Comparison of ENCODE assay signal across 16 mouse cellular contexts in genomic region chr14:47805202-47805601, GRCm38 (mm10).
A peak's percentile ranks its signal among the peaks of the same experiment; 100 is the strongest.
DNase-seq lines count a peak whose midpoint lies in the region; ATAC-seq and TF ChIP-seq lines count a peak whose summit lies in the region.
"Had no signal": no experiment of that assay in that cellular context is flagged by ENCODE, and none has a peak within 500 bp of the region (broad histone marks: within the 10 kb centered on the region; RNA-seq: fewer than 3 reads in every experiment).

No protein-coding gene starts in this region.

- peaks cover 37% of the 10 kb centered on the region for H3K4me1 ChIP-seq in forebrain, embryonic 10.5 days
- H3K4me1 ChIP-seq in forebrain, embryonic 14.5 days (ENCODE audit: control insufficient read depth, insufficient read depth, low read length), result peaks cover 23% of the 10 kb centered on the region
- 0 out of 2 replicates have a peak, but pooled peaks cover 3% of the 10 kb centered on the region for H3K4me1 ChIP-seq in kidney, postnatal 0 days (replicated peaks; ENCODE audit: insufficient read depth, low read length)
- H3K4me1 ChIP-seq in limb, embryonic 12.5 days (replicated peaks), result peaks cover 24% of the 10 kb centered on the region

- 93% methylated on average over 1 of the region's 1 CpGs for WGBS in forebrain, embryonic 10.5 days
- WGBS in forebrain, embryonic 14.5 days, result 100% methylated on average over 1 of the region's 1 CpGs
- WGBS in kidney, postnatal 0 days, result 61% methylated on average over 1 of the region's 1 CpGs
- WGBS in limb, embryonic 12.5 days, result 60% methylated on average over 1 of the region's 1 CpGs

- H3K9ac ChIP-seq in forebrain, embryonic 14.5 days (ENCODE audit: low read length), result no peak overlapping the region
- H3K9ac ChIP-seq in kidney, postnatal 0 days (ENCODE audit: low read depth, low read length), result no peak overlapping the region
- H3K9ac ChIP-seq in limb, embryonic 12.5 days (replicated peaks), result no peak overlapping the region
- H3K9ac ChIP-seq: forebrain, postnatal 0 days; lung, embryonic 14.5 days had no signal

- H3K4me3 ChIP-seq in forebrain, embryonic 10.5 days, result no peak overlapping the region
- H3K4me3 ChIP-seq in forebrain, embryonic 14.5 days (ENCODE audit: low read depth, low read length), result no peak overlapping the region
- H3K4me3 ChIP-seq in kidney, postnatal 0 days (replicated peaks; ENCODE audit: low read depth, low read length), result no peak overlapping the region
- H3K4me3 ChIP-seq in limb, embryonic 12.5 days (replicated peaks), result no peak overlapping the region
- H3K4me3 ChIP-seq: heart, adult 2 months had no signal

- peaks cover 7% of the 10 kb centered on the region; the same call in 1 of the 2 replicates for H3K27me3 ChIP-seq in forebrain, embryonic 10.5 days (ENCODE audit: poor library complexity, severe bottlenecking)
- H3K27me3 ChIP-seq in forebrain, embryonic 14.5 days (replicated peaks; ENCODE audit: control insufficient read depth, insufficient read depth, low read length), result no peaks in the 10 kb centered on the region
- no peaks in the 10 kb centered on the region for H3K27me3 ChIP-seq in kidney, postnatal 0 days (ENCODE audit: insufficient read depth, low read length)
- H3K27me3 ChIP-seq in limb, embryonic 12.5 days, result no peaks in the 10 kb centered on the region

- no peak for DNase-seq in forebrain, embryonic 10.5 days (ENCODE audit: extremely low spot score, low spot score)
- DNase-seq in forebrain, embryonic 14.5 days (ENCODE audit: low spot score), result no peak
- DNase-seq in kidney, postnatal 0 days (ENCODE audit: low spot score), result peak; percentile 61
- DNase-seq in kidney, adult 11 months, result no peak
- DNase-seq in R1 (ENCODE audit: low read depth, low spot score), result peak; percentile 19
- DNase-seq in natural killer cell, adult 2 months (ENCODE audit: low spot score in 2 of 2), result no peak
- DNase-seq in adrenal gland, postnatal 4 days (ENCODE audit: low spot score in 2 of 2), result no peak
- DNase-seq: adrenal gland, adult 8-10 months; cerebellum, postnatal 14 days; heart, adult 2 months; heart, postnatal 10 days; right cerebral cortex, adult 18-20 months had no signal

- no peak for TF ChIP-seq CTCF in kidney, postnatal 0 days (IDR thresholded peaks at IDR 0.05; ENCODE audit: low read depth)

- H3K9me3 ChIP-seq in forebrain, embryonic 10.5 days, result no peaks in the 10 kb centered on the region
- no peaks in the 10 kb centered on the region for H3K9me3 ChIP-seq in forebrain, embryonic 14.5 days (replicated peaks; ENCODE audit: control insufficient read depth, low read length)
- H3K9me3 ChIP-seq in kidney, postnatal 0 days (replicated peaks; ENCODE audit: low read length), result no peaks in the 10 kb centered on the region
- H3K9me3 ChIP-seq in limb, embryonic 12.5 days, result no peaks in the 10 kb centered on the region

- H3K27ac ChIP-seq in forebrain, embryonic 10.5 days, result peak overlapping the region; percentile 72; the same call in 1 of the 2 replicates
- H3K27ac ChIP-seq in forebrain, embryonic 14.5 days (ENCODE audit: low read depth, low read length), result no peak overlapping the region
- no peak overlapping the region for H3K27ac ChIP-seq in kidney, postnatal 0 days
- no peak overlapping the region for H3K27ac ChIP-seq in limb, embryonic 12.5 days
- H3K27ac ChIP-seq: heart, adult 2 months had no signal

- ATAC-seq in forebrain, embryonic 14.5 days, result no peak
- ATAC-seq in kidney, postnatal 0 days (replicated peaks; ENCODE audit: low FRiP score, low read depth), result peak; percentile 54; the same call in 1 of the 2 replicates
- peak; percentile 50; the same call in 1 of the 2 replicates for ATAC-seq in limb, embryonic 12.5 days (ENCODE audit: insufficient number of reproducible peaks, insufficient read depth, low FRiP score, low TSS enrichment, low read depth)
- ATAC-seq: intestine, postnatal 0 days had no signal

- H3K36me3 ChIP-seq in forebrain, embryonic 10.5 days (replicated peaks), result no peaks in the 10 kb centered on the region
- H3K36me3 ChIP-seq in forebrain, embryonic 14.5 days (ENCODE audit: control insufficient read depth, insufficient read depth, low read length), result no peaks in the 10 kb centered on the region
- no peaks in the 10 kb centered on the region for H3K36me3 ChIP-seq in kidney, postnatal 0 days (ENCODE audit: insufficient read depth, low read length)
- H3K36me3 ChIP-seq in limb, embryonic 12.5 days, result no peaks in the 10 kb centered on the region

- no peak overlapping the region for H3K4me2 ChIP-seq in forebrain, embryonic 14.5 days (ENCODE audit: low read length)
- no peak overlapping the region for H3K4me2 ChIP-seq in kidney, postnatal 0 days (ENCODE audit: low read length)
- H3K4me2 ChIP-seq in limb, embryonic 12.5 days, result no peak overlapping the region
- H3K4me2 ChIP-seq: lung, embryonic 14.5 days had no signal

Comparison
In these comparisons a context has a peak if more than half of its experiments do, and no peak if none do; other contexts are left out.
1. DNase-seq: peak in kidney, postnatal 0 days (single experiment) and R1 (single experiment); none in forebrain, embryonic 10.5 days (single experiment), forebrain, embryonic 14.5 days (single experiment), kidney, adult 11 months (single experiment), natural killer cell, adult 2 months (0 of 2) and adrenal gland, postnatal 4 days (0 of 2).